Mouse (Mus musculus) G1E-ER4 (cell line): Measurements from ENCODE around the gene Tgfb3. TPM values are rescaled to one million over a fixed set of nuclear protein-coding genes. Genes with fewer than 3 reads are reported as not detected.

Experiments used
- GATA1 ChIP-seq: IDR thresholded peaks from one replicate; pipeline ENCODE4 v1.8.0; 2012; ENCODE audit warnings: low read length, inconsistent platforms
- polyA plus RNA-seq: library from polyadenylated mRNA; stranded (reverse); fragments of >175 nt; gene quantifications from 2 replicates; pipeline ENCODE4 v1.2.3, GENCODE M21; 2012

Tgfb3 gene
- polyA plus RNA-seq, 1 experiment: 0.18 TPM

DNA sequence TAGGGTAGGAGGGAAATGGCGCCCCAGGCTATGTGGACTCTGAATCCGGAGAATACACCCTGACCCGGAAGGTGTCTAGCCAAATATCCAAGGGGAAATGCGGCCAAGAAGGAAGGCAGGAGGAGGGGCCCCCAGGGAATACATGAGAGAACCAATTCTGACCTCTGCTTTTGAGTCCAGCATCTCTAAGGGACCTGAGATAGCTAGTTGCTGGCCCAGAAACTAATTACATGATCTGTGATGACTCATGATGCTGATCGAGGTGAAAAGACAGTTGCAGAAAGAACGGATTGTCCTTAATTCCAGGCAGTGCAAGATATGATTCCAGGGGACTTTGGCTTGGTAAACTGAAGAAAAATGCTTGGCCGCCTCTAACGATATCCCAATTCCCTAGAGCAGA lies 21.9 kb downstream of the Tgfb3 start:
- TF ChIP-seq GATA1: no peak

DNA sequence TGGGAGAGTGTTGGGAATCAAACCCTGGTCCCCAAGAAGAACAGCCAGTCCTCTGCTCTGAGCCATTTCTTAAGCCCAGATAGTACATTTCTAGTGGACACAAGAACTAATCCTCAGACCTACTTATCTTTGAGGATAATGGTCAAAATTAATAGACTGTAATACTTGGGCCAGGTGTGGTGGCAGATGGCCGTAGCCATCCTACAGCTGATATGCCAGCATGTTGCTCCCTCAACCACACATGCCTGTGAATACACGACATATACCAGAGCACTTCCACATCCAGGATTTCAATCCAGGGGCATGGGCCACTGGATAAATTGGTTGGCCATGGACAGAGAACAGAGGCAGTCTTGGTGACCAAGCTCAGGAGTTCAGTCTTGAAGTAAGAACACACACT lies 23.5 kb downstream of the Tgfb3 start:
- no peak for TF ChIP-seq GATA1

DNA sequence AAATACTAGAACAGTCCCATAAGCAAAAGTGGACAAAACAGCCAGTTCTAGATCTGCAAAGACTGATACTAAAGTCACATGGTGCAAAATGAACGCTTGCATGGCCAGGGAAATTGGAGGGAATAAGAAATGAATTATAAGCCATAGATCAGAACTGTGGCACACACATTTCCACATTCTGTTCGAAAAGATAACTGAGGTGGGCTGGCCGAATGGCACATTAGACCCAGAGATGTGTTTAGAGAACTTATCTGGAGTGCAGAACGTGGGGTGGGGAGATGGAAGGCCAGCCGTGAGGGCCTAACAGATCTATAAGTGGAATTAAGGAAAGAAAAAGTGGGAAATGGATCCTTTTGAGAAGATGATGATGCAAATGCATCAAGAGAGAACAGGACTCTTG lies 27.4 kb downstream of the Tgfb3 start:
- no peak for TF ChIP-seq GATA1

DNA sequence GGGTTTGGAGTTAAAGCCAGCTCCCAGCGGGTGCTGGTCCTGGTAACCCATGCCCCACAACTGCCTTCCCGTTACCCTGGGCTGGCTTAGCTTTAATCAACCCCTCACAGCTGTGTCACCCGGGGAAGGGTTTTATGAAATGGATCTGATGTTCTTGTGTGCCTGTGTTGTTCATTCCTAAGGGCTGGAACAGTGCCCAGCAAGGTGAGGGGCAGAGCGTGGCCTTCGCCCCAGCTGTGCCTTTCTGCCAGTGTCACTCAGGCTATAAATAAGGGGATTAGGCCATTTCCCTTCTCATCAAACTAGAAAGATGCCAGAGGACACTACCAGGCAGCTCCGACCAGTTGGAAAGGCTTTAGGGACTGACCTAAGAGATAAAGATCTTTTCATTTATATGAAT lies 29.0 kb downstream of the Tgfb3 start:
- TF ChIP-seq GATA1: no peak

DNA sequence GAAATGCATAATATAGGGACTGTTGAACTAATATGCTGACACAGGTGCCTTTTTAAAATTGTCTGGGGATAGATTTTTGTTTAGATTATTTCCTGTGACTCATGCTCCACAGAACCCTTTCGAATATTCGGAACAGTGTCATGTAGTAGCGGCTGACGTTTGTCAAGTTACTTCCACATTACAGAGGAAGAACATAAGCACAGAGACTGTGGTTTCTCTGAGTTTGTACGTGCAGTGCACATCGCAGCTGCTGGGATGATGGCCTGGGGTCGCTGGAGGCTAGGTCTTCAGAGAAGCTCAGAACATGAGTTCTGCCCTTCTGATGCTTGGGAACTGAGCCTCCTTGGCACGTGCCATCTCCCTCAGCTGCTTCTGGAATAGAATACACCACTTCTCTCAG lies 31.5 kb downstream of the Tgfb3 start:
- TF ChIP-seq GATA1: no peak

DNA sequence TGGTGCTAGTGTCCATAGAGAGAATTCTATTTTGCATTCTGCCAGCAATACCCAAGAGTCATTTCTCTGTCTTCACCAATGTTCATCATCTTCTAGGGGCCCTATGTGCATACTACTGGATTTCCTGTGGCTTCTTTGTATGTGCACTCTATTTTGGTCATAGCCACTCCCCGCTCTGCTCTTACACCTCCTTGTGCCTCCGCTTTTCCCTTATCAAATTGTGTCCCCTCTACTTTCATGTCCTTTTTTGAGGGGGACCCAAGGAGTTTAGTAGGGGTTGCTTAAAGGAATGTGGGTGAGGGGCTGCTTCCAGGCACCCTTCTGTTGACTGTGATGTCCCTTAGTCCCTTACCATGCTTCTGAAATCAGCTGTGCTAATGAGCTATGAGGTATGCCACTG lies 32.1 kb downstream of the Tgfb3 start:
- no peak for TF ChIP-seq GATA1

DNA sequence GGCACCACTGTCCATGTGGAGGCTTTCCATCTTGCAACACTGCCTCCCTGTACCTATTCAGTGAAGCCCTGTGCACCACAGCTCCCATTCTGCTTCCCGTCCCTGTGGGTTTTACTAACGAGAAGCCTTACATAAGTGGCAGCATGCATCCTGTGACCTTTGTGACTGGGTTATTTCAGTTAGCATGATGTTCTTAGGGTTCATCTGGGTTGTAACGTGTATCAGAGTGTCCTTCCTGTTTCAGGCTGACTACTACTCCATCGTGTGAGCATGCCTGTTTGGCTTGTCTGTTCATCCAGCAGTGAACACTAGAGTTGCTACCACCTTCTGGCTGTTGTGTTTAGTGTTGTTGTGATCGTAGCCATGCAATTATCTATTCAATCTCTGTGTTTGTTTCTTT lies 32.7 kb downstream of the Tgfb3 start:
- TF ChIP-seq GATA1: no peak

DNA sequence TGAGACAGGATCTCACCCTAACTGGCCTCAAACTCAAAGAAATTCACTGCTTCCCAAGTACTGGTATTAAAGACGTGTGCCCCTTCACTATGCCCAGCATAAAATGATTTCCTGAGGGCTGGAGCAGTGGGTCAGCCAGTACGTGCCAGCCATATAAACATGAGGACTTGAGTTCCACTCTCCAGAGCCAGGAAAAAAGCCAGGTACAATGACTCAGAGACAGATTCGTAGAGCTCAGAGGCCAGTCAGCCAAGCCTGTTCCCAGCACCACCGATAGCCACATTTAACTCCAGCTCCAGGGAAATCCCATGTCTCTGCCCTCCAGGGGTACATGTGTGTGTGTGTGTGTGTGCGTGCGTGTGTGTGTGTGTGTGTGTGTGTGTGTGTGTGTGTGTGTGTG lies 39.1 kb downstream of the Tgfb3 start:
- TF ChIP-seq GATA1: no peak

DNA sequence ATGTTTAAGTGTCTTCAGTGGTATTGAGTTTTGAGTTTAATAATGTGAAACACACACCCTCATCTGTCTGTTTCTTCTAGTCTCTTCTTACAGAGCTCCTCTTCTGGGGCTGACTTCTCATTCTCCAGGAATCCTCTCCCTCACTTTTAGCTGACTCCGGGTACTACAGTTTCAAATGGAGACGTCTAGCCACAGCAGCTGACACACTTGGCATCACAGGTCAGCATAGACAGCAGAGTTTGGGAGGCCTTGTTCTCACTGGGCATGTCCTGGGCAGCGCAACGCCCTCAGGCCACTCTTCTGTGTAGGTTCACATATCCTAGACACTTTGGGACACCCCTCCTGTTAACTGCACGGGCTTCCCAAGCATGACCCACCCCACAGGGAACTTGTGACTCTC lies 39.8 kb downstream of the Tgfb3 start:
- TF ChIP-seq GATA1: no peak

DNA sequence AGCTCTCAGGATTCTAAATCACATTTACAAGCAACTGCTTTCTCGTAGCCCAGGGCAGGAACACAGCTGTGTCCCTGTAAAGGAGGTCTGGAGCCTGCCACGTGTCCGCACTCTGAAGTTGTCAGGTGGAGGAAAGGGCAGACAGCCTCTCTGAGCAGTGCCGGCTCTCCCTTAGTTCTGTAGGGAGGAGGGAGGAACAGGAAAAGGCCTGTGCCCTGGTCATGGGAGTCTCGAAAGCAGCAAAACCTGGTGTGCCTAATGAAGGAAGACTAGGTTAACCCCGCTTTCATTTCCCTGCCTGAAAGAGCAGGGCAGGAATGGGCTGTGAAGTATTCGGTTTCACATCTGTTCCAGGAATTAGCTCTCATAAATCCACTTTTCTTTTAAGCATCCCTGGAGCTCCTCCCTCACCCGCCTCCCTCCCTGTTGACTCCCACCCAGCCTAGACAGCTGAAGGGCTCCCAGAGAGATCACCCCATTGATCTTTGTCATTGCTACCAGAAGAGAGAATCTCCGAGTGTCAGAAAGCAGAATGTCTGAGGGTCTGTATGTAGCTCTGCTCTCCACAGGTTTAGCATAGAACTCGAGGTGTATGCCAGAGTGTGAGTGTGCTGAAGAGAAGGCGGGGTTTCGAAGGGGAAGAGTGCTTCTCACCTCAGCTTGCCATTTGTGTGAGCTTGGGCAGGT lies 41.5 kb downstream of the Tgfb3 start:
- TF ChIP-seq GATA1: no peak

DNA sequence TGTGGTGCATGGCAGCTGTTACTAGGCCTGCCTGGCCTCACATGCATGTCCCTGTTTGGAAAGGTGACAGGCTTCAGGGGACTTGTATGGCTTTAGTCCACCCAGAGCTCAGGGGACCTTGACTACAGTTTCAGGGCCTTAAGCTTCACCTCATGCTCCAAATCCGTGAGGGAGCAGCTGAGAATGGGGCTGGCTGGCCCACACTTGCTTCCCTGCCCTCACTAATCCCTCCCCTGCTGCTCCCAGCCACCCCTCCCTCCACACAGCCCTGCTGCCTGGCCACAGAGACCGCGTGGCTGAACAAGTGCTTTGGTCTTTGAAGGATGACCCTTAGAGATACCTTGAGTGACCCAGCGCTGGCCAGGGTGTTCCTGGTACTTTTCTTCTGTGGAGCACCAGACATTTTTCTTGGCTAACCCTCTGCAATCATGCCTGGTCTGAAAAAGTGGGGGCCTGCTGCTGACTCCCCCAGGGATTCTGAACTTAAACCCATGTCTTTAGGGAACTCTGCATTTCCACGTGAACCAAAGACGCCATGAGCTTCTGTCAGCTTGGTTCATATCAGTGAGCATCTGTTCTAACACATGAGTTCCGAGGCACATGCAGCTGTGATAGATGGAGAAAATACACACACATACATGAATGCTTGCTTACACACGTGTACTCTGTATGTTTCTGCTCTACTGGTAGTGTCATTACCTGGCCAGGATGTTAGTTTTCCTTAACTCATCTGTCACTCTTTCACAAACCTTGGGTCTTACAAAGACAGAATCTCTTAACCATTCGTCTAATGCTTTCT lies 42.3 kb downstream of the Tgfb3 start:
- TF ChIP-seq GATA1: no peak

DNA sequence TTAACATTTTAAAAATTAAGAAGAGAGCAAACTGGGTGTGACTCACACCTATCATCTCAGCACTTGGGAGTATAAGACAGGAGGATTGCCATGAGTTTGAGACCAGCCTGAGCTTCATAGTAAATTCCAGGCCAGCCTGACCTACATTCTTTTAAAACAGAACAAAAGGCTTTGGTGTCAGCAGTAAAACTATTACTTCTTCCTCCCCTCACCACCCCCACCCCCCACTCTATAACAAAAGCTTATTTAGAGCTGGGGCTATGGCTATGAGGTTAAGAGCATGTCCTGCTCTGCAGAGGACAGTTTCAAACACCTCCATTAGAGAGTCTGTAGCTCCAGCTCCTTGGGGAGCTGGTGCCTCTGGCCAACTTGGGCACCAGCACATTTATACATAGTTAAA lies 43.3 kb downstream of the Tgfb3 start:
- TF ChIP-seq GATA1: no peak

DNA sequence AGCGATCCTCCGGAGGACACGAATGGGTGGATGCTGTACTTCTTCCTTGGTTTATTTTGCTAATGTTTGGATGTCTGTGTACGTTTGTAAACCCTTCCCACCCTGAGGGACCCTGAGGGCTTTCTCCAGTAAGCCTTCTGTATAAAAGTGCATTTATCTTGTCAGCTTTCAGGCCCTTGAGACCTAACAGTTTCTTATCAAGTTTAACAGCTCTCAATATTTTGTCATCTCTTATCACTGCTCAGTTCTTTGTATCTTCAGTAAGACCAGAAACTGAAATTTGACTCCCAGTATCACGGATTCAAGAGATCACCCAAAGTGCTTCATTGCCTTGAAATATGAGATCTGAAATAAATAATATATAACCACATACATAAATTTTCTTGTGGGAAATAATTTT lies 47.9 kb downstream of the Tgfb3 start:
- peak; percentile 64 for TF ChIP-seq GATA1

DNA sequence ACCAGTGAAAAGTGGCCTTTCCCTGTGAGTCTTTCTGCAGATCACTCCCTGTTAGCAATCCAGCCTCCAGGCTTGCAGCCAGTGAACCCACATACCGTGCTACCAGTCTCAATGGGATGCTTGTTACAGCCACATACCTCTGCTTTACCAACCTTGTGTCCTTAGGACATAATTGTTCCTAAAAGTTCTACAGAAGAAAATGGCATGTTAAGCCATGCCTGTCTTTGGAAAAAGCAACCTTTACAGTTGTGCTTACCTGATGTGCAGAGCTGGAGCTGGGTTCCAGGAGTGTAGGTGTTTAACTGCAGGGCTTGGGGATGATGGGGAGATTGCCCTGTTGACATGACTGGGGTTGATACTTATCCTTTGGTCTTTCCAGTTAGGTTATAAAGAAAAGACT lies 51.1 kb downstream of the Tgfb3 start:
- TF ChIP-seq GATA1: no peak

DNA sequence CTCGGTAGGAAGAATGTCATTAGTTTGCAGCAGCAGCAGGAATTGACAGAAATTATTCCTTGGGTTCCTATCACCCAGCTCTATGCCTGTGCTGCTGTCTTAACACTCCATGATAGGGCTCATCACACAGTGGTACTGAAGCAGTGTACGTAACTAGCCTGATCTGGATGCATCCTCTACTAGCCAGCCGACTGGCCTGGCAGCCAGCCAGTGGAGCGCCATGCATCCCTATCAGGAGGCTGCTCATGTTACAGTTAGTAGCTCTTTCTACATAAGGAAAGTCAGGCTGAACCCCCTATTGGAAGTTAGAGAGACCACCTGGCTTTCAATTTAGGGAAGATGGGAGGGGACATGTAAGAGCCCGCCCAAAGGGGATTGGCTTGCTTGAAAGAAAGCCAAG lies 51.8 kb downstream of the Tgfb3 start:
- TF ChIP-seq GATA1: no peak

DNA sequence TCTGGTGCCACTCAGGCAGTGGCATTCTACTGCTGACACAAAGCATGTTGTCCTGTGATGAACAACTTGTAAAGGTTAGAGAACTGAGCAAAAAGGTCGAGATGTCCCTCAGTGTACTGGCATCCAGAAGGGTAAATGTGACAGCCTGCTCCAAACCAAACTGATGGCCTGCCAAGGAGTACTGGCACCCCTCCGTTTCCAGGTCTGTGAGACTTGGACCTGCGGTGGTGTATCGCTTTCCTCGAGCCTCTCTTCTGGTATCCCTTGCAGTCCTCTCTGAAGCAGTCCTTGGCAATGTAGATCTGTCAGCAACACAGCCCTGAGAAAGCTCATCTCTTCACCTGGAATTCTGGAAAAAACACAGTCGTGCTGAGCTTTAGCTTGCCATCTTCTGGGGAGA lies 53.4 kb downstream of the Tgfb3 start:
- no peak for TF ChIP-seq GATA1

DNA sequence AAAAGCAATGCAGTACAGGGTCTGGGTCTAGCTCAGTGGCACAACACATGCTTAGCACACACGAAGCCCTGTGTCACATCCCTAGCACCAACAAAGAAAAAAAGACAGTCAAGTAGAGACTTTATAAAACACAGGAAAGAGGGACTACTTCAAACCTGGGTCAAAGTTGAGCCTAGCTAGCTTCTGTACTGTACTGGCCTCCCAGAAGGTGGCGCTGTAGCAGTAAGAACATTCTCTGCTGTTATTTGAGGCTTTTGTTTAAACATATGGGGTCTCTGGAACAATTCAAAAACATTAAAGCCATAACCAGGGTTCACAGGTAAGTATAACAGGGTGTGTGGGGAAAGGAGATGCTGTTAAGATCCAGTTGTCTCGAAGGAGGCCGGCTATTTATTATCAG lies 54.4 kb downstream of the Tgfb3 start:
- no peak for TF ChIP-seq GATA1
